Comparison of ENCODE assay signal across 8 mouse cellular contexts in genomic region chr6:83440197-83440509, GRCm38 (mm10). TPM values are rescaled to one million over a fixed set of nuclear protein-coding genes. Genes with fewer than 3 reads are reported as not detected.
DNase-seq lines count a peak whose midpoint lies in the region; ATAC-seq and TF ChIP-seq lines count a peak whose summit lies in the region.

No protein-coding gene starts in this region.

- no peaks in the 10 kb centered on the region for H3K9me3 ChIP-seq in embryonic facial prominence, embryonic 10.5 days
- H3K9me3 ChIP-seq in hindbrain, embryonic 14.5 days (ENCODE audit: control insufficient read depth, low read length) = no peaks in the 10 kb centered on the region
- no peaks in the 10 kb centered on the region for H3K9me3 ChIP-seq in midbrain, embryonic 13.5 days

- H3K27me3 ChIP-seq in kidney, adult 2 months (replicated peaks; ENCODE audit: control insufficient read depth, insufficient read depth, low read length) = no peaks in the 10 kb centered on the region
- no peaks in the 10 kb centered on the region for H3K27me3 ChIP-seq in embryonic facial prominence, embryonic 10.5 days (replicated peaks; ENCODE audit: low read depth, poor library complexity, severe bottlenecking)
- no peaks in the 10 kb centered on the region for H3K27me3 ChIP-seq in hindbrain, embryonic 14.5 days (ENCODE audit: control insufficient read depth, insufficient read depth, low read length)
- H3K27me3 ChIP-seq in midbrain, embryonic 13.5 days = no peaks in the 10 kb centered on the region

- DNase-seq in kidney, adult 2 months = no peak
- no peak for DNase-seq in kidney, postnatal 36 days
- no peak for DNase-seq in embryonic facial prominence, embryonic 10.5 days (ENCODE audit: low spot score)
- no peak for DNase-seq in hindbrain, embryonic 14.5 days (ENCODE audit: low spot score)
- DNase-seq in adrenal gland, postnatal 25 days = no peak
- no peak for DNase-seq in frontal cortex, postnatal 25 days (ENCODE audit: low spot score in 2 of 2)
- DNase-seq in gastrocnemius, postnatal 25 days = no peak

- no peak overlapping the region for H3K27ac ChIP-seq in kidney, adult 2 months (ENCODE audit: insufficient read depth, low read depth, low read length)
- peak overlapping the region; percentile 91 for H3K27ac ChIP-seq in embryonic facial prominence, embryonic 10.5 days (replicated peaks)
- H3K27ac ChIP-seq in hindbrain, embryonic 14.5 days = peak overlapping the region; percentile 97
- H3K27ac ChIP-seq in midbrain, embryonic 13.5 days = peak overlapping the region; percentile 99

- H3K4me1 ChIP-seq in kidney, adult 2 months (ENCODE audit: control insufficient read depth, insufficient read depth, low read length) = peaks cover 43% of the 10 kb centered on the region
- peaks cover 91% of the 10 kb centered on the region for H3K4me1 ChIP-seq in embryonic facial prominence, embryonic 10.5 days
- peaks cover 85% of the 10 kb centered on the region for H3K4me1 ChIP-seq in hindbrain, embryonic 14.5 days (replicated peaks; ENCODE audit: control insufficient read depth, insufficient read depth, low read length)
- peaks cover 91% of the 10 kb centered on the region for H3K4me1 ChIP-seq in midbrain, embryonic 13.5 days (replicated peaks)

- H3K4me3 ChIP-seq in kidney, adult 2 months (ENCODE audit: insufficient read depth, low read depth, low read length) = peak overlapping the region; percentile 59; the same call in 1 of the 2 replicates
- H3K4me3 ChIP-seq in embryonic facial prominence, embryonic 10.5 days = peak overlapping the region; percentile 78
- peak overlapping the region; percentile 78 for H3K4me3 ChIP-seq in hindbrain, embryonic 14.5 days (replicated peaks; ENCODE audit: low read length)
- peak overlapping the region; percentile 77 for H3K4me3 ChIP-seq in midbrain, embryonic 13.5 days (replicated peaks)

- no peak for TF ChIP-seq CTCF in kidney, adult 2 months (conservative IDR thresholded peaks at IDR 0.05; ENCODE audit: insufficient read depth, insufficient read length, low read depth, low read length)

- ATAC-seq in hindbrain, embryonic 14.5 days (ENCODE audit: low FRiP score) = no peak
- ATAC-seq in midbrain, embryonic 13.5 days = no peak

- no peak for TF ChIP-seq POLR2A in kidney, adult 2 months (IDR thresholded peaks at IDR 0.05; ENCODE audit: low read depth, low read length)

- no peaks in the 10 kb centered on the region for H3K36me3 ChIP-seq in kidney, adult 2 months (ENCODE audit: control insufficient read depth, insufficient read depth, low read length)
- peaks cover 62% of the 10 kb centered on the region for H3K36me3 ChIP-seq in embryonic facial prominence, embryonic 10.5 days (replicated peaks)
- H3K36me3 ChIP-seq in hindbrain, embryonic 14.5 days (replicated peaks; ENCODE audit: control insufficient read depth, insufficient read depth) = peaks cover 8% of the 10 kb centered on the region; the same call in 1 of the 2 replicates
- peaks cover 3% of the 10 kb centered on the region; the same call in 1 of the 2 replicates for H3K36me3 ChIP-seq in midbrain, embryonic 13.5 days

- peak overlapping the region; percentile 82 for H3K9ac ChIP-seq in hindbrain, embryonic 14.5 days
- H3K9ac ChIP-seq in midbrain, embryonic 13.5 days (replicated peaks) = peak overlapping the region; percentile 95

- WGBS in kidney, adult 2 months = 35% methylated on average over 3 of the region's 3 CpGs
- WGBS in embryonic facial prominence, embryonic 10.5 days = 27% methylated on average over 3 of the region's 3 CpGs
- WGBS in hindbrain, embryonic 14.5 days = 14% methylated on average over 3 of the region's 3 CpGs
- WGBS in midbrain, embryonic 13.5 days = 20% methylated on average over 3 of the region's 3 CpGs

- peak overlapping the region; percentile 79 for H3K4me2 ChIP-seq in hindbrain, embryonic 14.5 days (replicated peaks)
- peak overlapping the region; percentile 81 for H3K4me2 ChIP-seq in midbrain, embryonic 13.5 days (replicated peaks)

RNA-seq across cellular contexts. Expression of gene Tet3, which starts 18.7 kb away (rescaled TPM):
- 7.1 and 8.0 TPM in 2 replicates for polyA plus RNA-seq in kidney, adult 2 months (2012; rRNA removed)
- 45.1 and 50.0 TPM in 2 replicates for polyA plus RNA-seq in embryonic facial prominence, embryonic 10.5 days (2016; fragmentation: Nextera tagmentation; extraction: Ambion mirVana)
- 43.6 and 52.2 TPM in 2 replicates for polyA plus RNA-seq in hindbrain, embryonic 14.5 days (2014; fragmentation: Nextera tagmentation; extraction: Ambion mirVana)
- polyA plus RNA-seq in midbrain, embryonic 13.5 days (2015; fragmentation: Nextera tagmentation; extraction: Ambion mirVana) = 68.1 and 72.4 TPM in 2 replicates
- 38.5 and 52.6 TPM in 2 replicates for total RNA-seq in adrenal gland, postnatal 25 days (2021)
- total RNA-seq in gastrocnemius, postnatal 25 days (2021) = 10 to 100 TPM; 22.2 to 29.7 TPM
